Mouse (Mus musculus) ES-Bruce4 (cell line): ENCODE data around the gene Prkag2.

Experiments used
- CTCF ChIP-seq: IDR thresholded peaks from one replicate; pipeline ENCODE4 v1.8.1; 2011; ENCODE audit warnings: low read depth, low read length
- EP300 ChIP-seq: IDR thresholded peaks from 2 replicates; pipeline ENCODE4 v1.6.1; 2011; ENCODE audit warnings: low read depth, low read length; ENCODE audit not compliant: insufficient read depth
- POLR2A ChIP-seq: IDR thresholded peaks from one replicate; pipeline ENCODE4 v1.8.1; 2011; ENCODE audit warnings: low read length; ENCODE audit not compliant: insufficient read depth

GRCm38 (mm10) chr5:25041947-25042346 lies 58.5 kb downstream of the Prkag2 start:
- TF ChIP-seq CTCF (no peak), POLR2A (no peak), EP300 (no peak)
